Comparison of ENCODE assay signal across 24 mouse cellular contexts in the genomic region with DNA sequence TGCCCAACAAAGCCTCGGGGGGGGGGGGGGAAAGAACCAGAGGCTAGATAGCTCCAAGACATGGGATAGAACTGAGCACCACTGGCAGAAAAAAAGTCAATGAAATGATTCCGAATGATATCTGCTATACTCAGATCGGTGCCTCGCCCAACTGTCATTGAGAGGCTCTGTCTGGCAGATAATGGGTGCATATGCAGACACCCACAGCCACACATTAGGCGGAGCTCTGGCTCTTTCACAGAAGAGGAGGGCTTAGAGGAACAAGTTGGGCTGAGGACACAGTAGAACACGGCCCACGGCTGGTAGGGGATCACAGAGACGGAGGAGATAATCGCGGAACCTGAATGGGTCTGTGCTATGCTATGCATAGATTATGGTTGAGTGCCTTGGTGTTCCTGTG.
DNase-seq lines count a peak whose midpoint lies in the region; ATAC-seq and TF ChIP-seq lines count a peak whose summit lies in the region.
"Had no signal": no experiment of that assay in that cellular context is flagged by ENCODE, and none has a peak within 500 bp of the region (broad histone marks: within the 10 kb centered on the region; RNA-seq: fewer than 3 reads in every experiment).

No protein-coding gene starts in this region.

- H3K4me3 ChIP-seq in liver, embryonic 14.5 days (ENCODE audit: insufficient read depth in 1 of 2, low read depth in 2 of 2, low read length in 2 of 2) = no peak overlapping the region
- H3K4me3 ChIP-seq in stomach, embryonic 15.5 days (replicated peaks) = no peak overlapping the region
- no peak overlapping the region for H3K4me3 ChIP-seq in forebrain, postnatal 0 days (ENCODE audit: low read depth, low read length)
- H3K4me3 ChIP-seq: forebrain, embryonic 12.5 days; heart, embryonic 12.5 days; kidney, embryonic 15.5 days; limb, embryonic 10.5 days; midbrain, embryonic 12.5 days; neural tube, embryonic 15.5 days had no signal

- no peaks in the 10 kb centered on the region for H3K36me3 ChIP-seq in liver, embryonic 14.5 days (replicated peaks; ENCODE audit: control insufficient read depth, insufficient read depth, low read depth)
- no peaks in the 10 kb centered on the region for H3K36me3 ChIP-seq in stomach, embryonic 15.5 days
- no peaks in the 10 kb centered on the region for H3K36me3 ChIP-seq in forebrain, postnatal 0 days (ENCODE audit: insufficient read depth)
- H3K36me3 ChIP-seq: forebrain, embryonic 12.5 days; heart, embryonic 12.5 days; kidney, embryonic 15.5 days; limb, embryonic 10.5 days; midbrain, embryonic 12.5 days; neural tube, embryonic 15.5 days had no signal

- peak; percentile 94 for ATAC-seq in liver, embryonic 14.5 days (ENCODE audit: insufficient read depth)
- peak; percentile 78 for ATAC-seq in stomach, embryonic 15.5 days (ENCODE audit: insufficient read depth, low FRiP score, low read depth)
- ATAC-seq in forebrain, postnatal 0 days = no peak
- ATAC-seq: lung, postnatal 0 days had no signal

- H3K9ac ChIP-seq in liver, embryonic 14.5 days (replicated peaks) = no peak overlapping the region
- no peak overlapping the region for H3K9ac ChIP-seq in stomach, embryonic 15.5 days
- no peak overlapping the region for H3K9ac ChIP-seq in forebrain, postnatal 0 days
- H3K9ac ChIP-seq: forebrain, embryonic 12.5 days; heart, embryonic 12.5 days; kidney, embryonic 15.5 days; midbrain, embryonic 12.5 days; neural tube, embryonic 15.5 days had no signal

- 23% methylated on average over 10 of the region's 10 CpGs for WGBS in liver, embryonic 14.5 days (ENCODE audit: insufficient replicate concordance)
- 83% methylated on average over 10 of the region's 10 CpGs for WGBS in stomach, embryonic 15.5 days
- WGBS in forebrain, postnatal 0 days = 92% methylated on average over 10 of the region's 10 CpGs

- H3K27ac ChIP-seq in liver, embryonic 14.5 days = no peak overlapping the region
- no peak overlapping the region for H3K27ac ChIP-seq in stomach, embryonic 15.5 days
- no peak overlapping the region for H3K27ac ChIP-seq in forebrain, postnatal 0 days (ENCODE audit: low read depth, low read length)
- H3K27ac ChIP-seq: forebrain, embryonic 12.5 days; kidney, embryonic 15.5 days; limb, embryonic 10.5 days; midbrain, embryonic 12.5 days; neural tube, embryonic 15.5 days had no signal

- peaks cover 14 to 19% of the 10 kb centered on the region in 2 experiments for H3K4me1 ChIP-seq in liver, embryonic 14.5 days (replicated peaks; ENCODE audit: control insufficient read depth in 2 of 2, insufficient read depth in 2 of 2, low read length in 1 of 2)
- no peaks in the 10 kb centered on the region for H3K4me1 ChIP-seq in stomach, embryonic 15.5 days
- no peaks in the 10 kb centered on the region for H3K4me1 ChIP-seq in forebrain, postnatal 0 days (ENCODE audit: insufficient read depth)
- H3K4me1 ChIP-seq: forebrain, embryonic 12.5 days; kidney, embryonic 15.5 days; limb, embryonic 10.5 days had no signal

- H3K4me2 ChIP-seq in liver, embryonic 14.5 days (ENCODE audit: low read depth) = peak overlapping the region; percentile 55
- no peak overlapping the region for H3K4me2 ChIP-seq in stomach, embryonic 15.5 days
- H3K4me2 ChIP-seq in forebrain, postnatal 0 days (ENCODE audit: low read depth) = no peak overlapping the region
- H3K4me2 ChIP-seq: forebrain, embryonic 12.5 days; heart, embryonic 12.5 days; kidney, embryonic 15.5 days; midbrain, embryonic 12.5 days; neural tube, embryonic 15.5 days had no signal

- intact Hi-C loops in left cerebral cortex, postnatal 10 days (cut with DNase I) = no loop called here

- peak; percentile 34 for TF ChIP-seq CTCF in liver, embryonic 14.5 days (IDR thresholded peaks at IDR 0.05; ENCODE audit: low read depth)
- TF ChIP-seq CTCF in forebrain, postnatal 0 days (IDR thresholded peaks at IDR 0.05; ENCODE audit: low read depth) = no peak

- no peaks in the 10 kb centered on the region for H3K9me3 ChIP-seq in liver, embryonic 14.5 days (ENCODE audit: control insufficient read depth, low read length)
- H3K9me3 ChIP-seq in stomach, embryonic 15.5 days = no peaks in the 10 kb centered on the region
- no peaks in the 10 kb centered on the region for H3K9me3 ChIP-seq in forebrain, postnatal 0 days (ENCODE audit: low read length)
- H3K9me3 ChIP-seq: forebrain, embryonic 12.5 days; heart, embryonic 12.5 days; kidney, embryonic 15.5 days; limb, embryonic 10.5 days; midbrain, embryonic 12.5 days; neural tube, embryonic 15.5 days had no signal

- peak; percentile 87 for TF ChIP-seq EP300 in liver, embryonic 14.5 days (IDR thresholded peaks at IDR 0.05; ENCODE audit: low read depth)

- peak; percentile 30 for DNase-seq in brain, adult 2 months (ENCODE audit: low read depth, low spot score)
- DNase-seq in c-Kit-positive CD71-positive TER-119-negative erythroid progenitor cells, embryonic 14.5 days (ENCODE audit: low read depth) = peak; percentile 79
- DNase-seq in liver, embryonic 14.5 days (ENCODE audit: low read depth in 3 of 3, low spot score in 3 of 3) = peak; percentile 60 to 69 (median 62)
- no peak for DNase-seq in left cerebral cortex, postnatal 10 days (ENCODE audit: extremely low spot score in 1 of 2, low spot score in 2 of 2)
- no peak for DNase-seq in kidney, postnatal 14 days
- DNase-seq in forebrain, postnatal 0 days = no peak
- DNase-seq: adrenal gland, postnatal 10 days; cerebellum, adult 11-12 months; cerebellum, postnatal 14 days; heart, adult 11 months; heart, postnatal 10 days; kidney, adult 11 months; kidney, postnatal 4 days; layer of hippocampus, adult 9-11 months; right cerebral cortex, postnatal 14 days; thymus, postnatal 25 days had no signal

- no peaks in the 10 kb centered on the region for H3K27me3 ChIP-seq in liver, embryonic 14.5 days (ENCODE audit: control insufficient read depth, insufficient read depth, low read length)
- no peaks in the 10 kb centered on the region for H3K27me3 ChIP-seq in stomach, embryonic 15.5 days (replicated peaks)
- H3K27me3 ChIP-seq in forebrain, postnatal 0 days (ENCODE audit: insufficient read depth, low read length) = no peaks in the 10 kb centered on the region
- H3K27me3 ChIP-seq: forebrain, embryonic 12.5 days; heart, embryonic 12.5 days; kidney, embryonic 15.5 days; midbrain, embryonic 12.5 days; neural tube, embryonic 15.5 days had no signal

Comparison
In these comparisons a context has a peak if more than half of its experiments do, and no peak if none do; other contexts are left out.
1. DNase-seq: peak in brain, adult 2 months (single experiment), c-Kit-positive CD71-positive TER-119-negative erythroid progenitor cells, embryonic 14.5 days (single experiment) and liver, embryonic 14.5 days (3 of 3); none in left cerebral cortex, postnatal 10 days (0 of 2), kidney, postnatal 14 days (single experiment) and forebrain, postnatal 0 days (single experiment).